Mouse (Mus musculus) cerebellum, adult 2 months (tissue): Measurements from ENCODE around the gene Ptpn1. TPM values are rescaled to one million over a fixed set of nuclear protein-coding genes. Genes with fewer than 3 reads are reported as not detected.

ENCODE experiments used
- DNase-seq, 2 experiments: peaks; one replicate each; pipeline ENCODE4 v3.0.0; 2021
- H3K27ac ChIP-seq: fragments of 200-500 bp; 2 replicates; pipeline ENCODE4 v1.5.1; 2012; ENCODE audit warnings: low read length, control low read depth, inconsistent platforms; ENCODE audit not compliant: insufficient read depth
- H3K27me3 ChIP-seq: fragments of 200-500 bp; 2 replicates; pipeline ENCODE4 v1.6.1; 2012; ENCODE audit warnings: inconsistent platforms, mild to moderate bottlenecking, low read length, moderate library complexity; ENCODE audit not compliant: control insufficient read depth, insufficient read depth
- H3K4me1 ChIP-seq: fragments of 200-500 bp; 2 replicates; pipeline ENCODE4 v1.6.1; 2011; ENCODE audit warnings: low read length; ENCODE audit not compliant: control insufficient read depth, insufficient read depth
- H3K4me3 ChIP-seq: fragments of 200-500 bp; replicated peaks from 2 replicates; pipeline ENCODE3; 2011; ENCODE audit warnings: mild to moderate bottlenecking, low read depth, low read length, control low read depth; ENCODE audit not compliant: insufficient read depth
- CTCF ChIP-seq: fragments of 200-500 bp; IDR thresholded peaks from 2 replicates; pipeline ENCODE4 v1.5.1; 2011; ENCODE audit warnings: low read depth, mild to moderate bottlenecking, control low read depth, low read length, moderate library complexity, borderline replicate concordance; ENCODE audit not compliant: insufficient read depth
- POLR2A ChIP-seq: fragments of 200-500 bp; IDR thresholded peaks from 2 replicates; pipeline ENCODE4 v1.6.1; 2011; ENCODE audit warnings: low read length, control low read depth, borderline replicate concordance; ENCODE audit not compliant: insufficient read depth
- WGBS: fragments of 180-500 bp; shearing (Covaris S2); methylation state at CpG from one replicate; pipeline ENCODE4 v1.1.7; 2018; 5-methylcytosine and 5-hydroxymethylcytosine counted together
- polyA plus RNA-seq: library from polyadenylated mRNA; depleted of rRNA; stranded (reverse); fragments of >200 nt; gene quantifications from 2 replicates; pipeline ENCODE4 v1.2.3, GENCODE M21; 2012

Gene Ptpn1
- polyA plus RNA-seq, 1 experiment, result 24.5 TPM

GRCm38 (mm10) chr2:167909531-167910177 is 22.2 kb upstream of the Ptpn1 start:
- no peak overlapping the region for H3K27ac ChIP-seq
- H3K4me1 ChIP-seq, result no peaks in the 10 kb centered on the region
- DNase-seq, result no peak
- WGBS, result 50% methylated on average over 11 of the region's 11 CpGs
- H3K4me3 ChIP-seq, result no peak overlapping the region
- TF ChIP-seq POLR2A (no peak), CTCF (no peak)
- no peaks in the 10 kb centered on the region for H3K27me3 ChIP-seq

GRCm38 (mm10) chr2:167910178-167910540 is 21.7 kb upstream of the Ptpn1 start:
- no peak for TF ChIP-seq CTCF
- no peak for TF ChIP-seq POLR2A
- H3K27me3 ChIP-seq, result no peaks in the 10 kb centered on the region
- H3K27ac ChIP-seq, result no peak overlapping the region
- no peak overlapping the region for H3K4me3 ChIP-seq
- H3K4me1 ChIP-seq, result no peaks in the 10 kb centered on the region
- WGBS, result 51% methylated on average over 3 of the region's 3 CpGs
- no peak for DNase-seq

GRCm38 (mm10) chr2:167911511-167911910 is 20.3 kb upstream of the Ptpn1 start:
- Histone ChIP-seq H3K27ac (no peak overlapping the region), H3K4me3 (no peak overlapping the region), H3K27me3 (no peaks in the 10 kb centered on the region; the same call in 1 of the 2 replicates), H3K4me1 (no peaks in the 10 kb centered on the region)
- DNase-seq, result no peak
- 90% methylated on average over 5 of the region's 5 CpGs for WGBS
- TF ChIP-seq CTCF (no peak), POLR2A (no peak)

DNA sequence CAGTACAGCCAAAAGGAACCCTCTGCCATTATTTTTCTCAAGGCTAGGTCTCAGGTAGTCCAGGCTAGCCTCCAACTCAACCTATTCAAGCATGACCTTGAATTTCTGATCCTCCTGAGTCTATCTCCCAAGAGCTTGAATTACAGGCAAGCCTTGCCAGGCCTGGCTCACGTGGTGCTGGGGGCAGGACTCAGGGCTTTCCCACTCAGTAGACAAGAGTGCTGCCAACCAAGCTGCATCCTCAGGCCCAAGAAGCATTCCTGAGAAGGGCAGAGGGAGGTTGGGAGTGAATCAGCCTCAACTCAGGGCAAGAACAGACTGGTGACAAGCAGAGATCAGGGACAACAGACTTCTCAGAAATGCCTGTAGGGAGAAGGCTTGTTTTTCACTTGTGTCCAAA is 12.8 kb upstream of the Ptpn1 start:
- TF ChIP-seq POLR2A, result no peak
- TF ChIP-seq CTCF, result no peak
- DNase-seq, result no peak
- Histone ChIP-seq H3K4me1 (no peaks in the 10 kb centered on the region), H3K27ac (no peak overlapping the region), H3K4me3 (no peak overlapping the region), H3K27me3 (no peaks in the 10 kb centered on the region; the same call in 1 of the 2 replicates)
- 55% methylated on average over 1 of the region's 1 CpGs for WGBS

- Histone ChIP-seq H3K4me1 (no peaks in the 10 kb centered on the region), H3K4me3 (no peak overlapping the region), H3K27ac (no peak overlapping the region), H3K27me3 (no peaks in the 10 kb centered on the region; the same call in 1 of the 2 replicates)
- TF ChIP-seq POLR2A (no peak), CTCF (no peak)
- DNase-seq, result no peak
- WGBS, result 83% methylated on average over 11 of the region's 11 CpGs
Observed at GRCm38 (mm10) chr2:167920041-167920440, 11.8 kb upstream of the Ptpn1 start.

DNA sequence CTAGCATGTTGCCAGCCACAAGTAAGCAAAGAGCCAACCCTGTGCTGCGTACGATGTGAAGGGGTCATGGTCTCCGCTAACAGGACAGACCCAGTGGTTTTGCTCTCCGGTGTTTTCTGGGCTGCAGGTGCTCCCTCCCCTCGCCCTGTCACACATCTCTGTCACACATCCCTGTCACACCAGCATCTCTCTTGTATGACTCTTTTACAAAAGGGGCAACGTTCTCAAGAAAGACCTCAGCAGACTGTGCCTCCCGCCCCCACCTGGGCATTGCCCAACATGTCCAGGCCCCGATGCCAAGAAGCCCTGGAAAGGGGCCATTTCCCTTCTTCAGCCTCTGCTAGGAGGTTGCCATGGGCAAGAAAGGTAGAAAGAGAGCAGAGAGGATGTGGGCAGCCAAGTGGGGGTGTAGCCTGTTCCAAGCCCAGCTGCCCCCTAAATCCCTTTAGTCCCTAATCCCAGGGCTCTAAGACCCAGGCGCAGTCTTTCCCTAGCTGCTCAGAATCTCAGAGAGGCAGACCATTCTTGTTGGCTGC is 10.8 kb upstream of the Ptpn1 start:
- Histone ChIP-seq H3K4me3 (no peak overlapping the region), H3K27ac (no peak overlapping the region), H3K27me3 (no peaks in the 10 kb centered on the region; the same call in 1 of the 2 replicates), H3K4me1 (no peaks in the 10 kb centered on the region)
- TF ChIP-seq POLR2A (no peak), CTCF (no peak)
- WGBS, result 40% methylated on average over 9 of the region's 9 CpGs
- no peak for DNase-seq

DNA sequence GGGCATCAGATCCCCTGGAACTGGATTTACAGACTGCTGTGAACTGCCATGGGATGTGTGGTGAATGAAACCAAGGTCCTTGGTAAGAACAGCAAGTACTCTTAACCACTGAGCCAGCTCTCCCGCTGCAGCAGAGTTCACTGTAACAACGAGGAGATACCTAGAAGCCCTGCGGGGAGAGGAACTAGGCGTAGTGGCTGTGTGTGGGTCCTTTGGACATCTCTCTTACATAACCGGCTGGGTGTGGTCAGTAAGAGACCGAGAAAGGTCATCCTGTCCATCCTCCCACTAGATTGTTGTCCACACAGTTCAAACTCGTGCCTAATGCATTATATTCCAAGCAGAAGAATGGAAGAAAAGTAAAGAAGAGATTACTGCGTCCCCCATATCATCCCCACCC is 10.0 kb upstream of the Ptpn1 start:
- Histone ChIP-seq H3K4me1 (no peaks in the 10 kb centered on the region), H3K27me3 (no peaks in the 10 kb centered on the region), H3K4me3 (no peak overlapping the region), H3K27ac (no peak overlapping the region)
- no peak for TF ChIP-seq POLR2A
- no peak for TF ChIP-seq CTCF
- WGBS, result 87% methylated on average over 8 of the region's 8 CpGs
- DNase-seq, result no peak

- Histone ChIP-seq H3K27ac (no peak overlapping the region), H3K4me3 (no peak overlapping the region), H3K27me3 (no peaks in the 10 kb centered on the region), H3K4me1 (no peaks in the 10 kb centered on the region)
- WGBS, result 92% methylated on average over 5 of the region's 5 CpGs
- no peak for DNase-seq
- TF ChIP-seq CTCF (no peak), POLR2A (no peak)
Observed at GRCm38 (mm10) chr2:167924011-167924410, 7.8 kb upstream of the Ptpn1 start.
